Mouse (Mus musculus): ENCODE measurements around the gene Arid3b.
A peak's percentile ranks its signal among the peaks of the same experiment; 100 is the strongest.
"Not testable (repeated sequence)": the region's sequence is repeated elsewhere in the genome, so short reads cannot be mapped to it uniquely, and the experiment has no call there.

Gene Arid3b

GRCm38 (mm10) chr9:57836581-57837170 lies at the start of gene Arid3b:
Gene Arid3b (minus strand): TSS chr9:57836793.
- peak; percentile 97 for DNase-seq (ENCODE audit: low read depth, low spot score)
- H3K27me3 ChIP-seq (ENCODE audit: control insufficient read depth, insufficient read depth, low read length, poor library complexity, severe bottlenecking) = no peaks in the 10 kb centered on the region; the same call in 1 of the 2 replicates
- H3K36me3 ChIP-seq (ENCODE audit: control insufficient read depth, insufficient read depth, low read length, poor library complexity, severe bottlenecking) = 0 out of 2 replicates have a peak, but pooled peaks cover 2% of the 10 kb centered on the region

GRCm38 (mm10) chr9:57883413-57883812 lies 46.8 kb upstream of the Arid3b start:
- Histone ChIP-seq H3K36me3 (ENCODE audit: control insufficient read depth, insufficient read depth, low read length, poor library complexity, severe bottlenecking) (no peaks in the 10 kb centered on the region), H3K27me3 (ENCODE audit: control insufficient read depth, insufficient read depth, low read length, poor library complexity, severe bottlenecking) (no peaks in the 10 kb centered on the region)
- DNase-seq (ENCODE audit: low read depth, low spot score) = no peak

GRCm38 (mm10) chr9:57881781-57882180 lies 45.2 kb upstream of the Arid3b start:
- DNase-seq (ENCODE audit: low read depth, low spot score); H3K36me3 ChIP-seq (ENCODE audit: control insufficient read depth, insufficient read depth, low read length, poor library complexity, severe bottlenecking); H3K27me3 ChIP-seq (ENCODE audit: control insufficient read depth, insufficient read depth, low read length, poor library complexity, severe bottlenecking): not testable (repeated sequence)

GRCm38 (mm10) chr9:57880278-57880677 lies 43.7 kb upstream of the Arid3b start:
- peak; percentile 15 for DNase-seq (ENCODE audit: low read depth, low spot score)
- Histone ChIP-seq H3K36me3 (ENCODE audit: control insufficient read depth, insufficient read depth, low read length, poor library complexity, severe bottlenecking) (no peaks in the 10 kb centered on the region), H3K27me3 (ENCODE audit: control insufficient read depth, insufficient read depth, low read length, poor library complexity, severe bottlenecking) (no peaks in the 10 kb centered on the region)

GRCm38 (mm10) chr9:57879213-57879612 lies 42.6 kb upstream of the Arid3b start:
- DNase-seq (ENCODE audit: low read depth, low spot score) = no peak
- Histone ChIP-seq H3K36me3 (ENCODE audit: control insufficient read depth, insufficient read depth, low read length, poor library complexity, severe bottlenecking) (no peaks in the 10 kb centered on the region), H3K27me3 (ENCODE audit: control insufficient read depth, insufficient read depth, low read length, poor library complexity, severe bottlenecking) (no peaks in the 10 kb centered on the region)

GRCm38 (mm10) chr9:57874994-57875393 lies 38.4 kb upstream of the Arid3b start:
- DNase-seq (ENCODE audit: low read depth, low spot score) = no peak
- Histone ChIP-seq H3K27me3 (ENCODE audit: control insufficient read depth, insufficient read depth, low read length, poor library complexity, severe bottlenecking) (no peaks in the 10 kb centered on the region), H3K36me3 (ENCODE audit: control insufficient read depth, insufficient read depth, low read length, poor library complexity, severe bottlenecking) (no peaks in the 10 kb centered on the region)

GRCm38 (mm10) chr9:57874134-57874533 lies 37.5 kb upstream of the Arid3b start:
- Histone ChIP-seq H3K27me3 (ENCODE audit: control insufficient read depth, insufficient read depth, low read length, poor library complexity, severe bottlenecking) (no peaks in the 10 kb centered on the region), H3K36me3 (ENCODE audit: control insufficient read depth, insufficient read depth, low read length, poor library complexity, severe bottlenecking) (no peaks in the 10 kb centered on the region)
- no peak for DNase-seq (ENCODE audit: low read depth, low spot score)

- no peaks in the 10 kb centered on the region for H3K27me3 ChIP-seq (ENCODE audit: control insufficient read depth, insufficient read depth, low read length, poor library complexity, severe bottlenecking)
- no peak for DNase-seq (ENCODE audit: low read depth, low spot score)
- no peaks in the 10 kb centered on the region for H3K36me3 ChIP-seq (ENCODE audit: control insufficient read depth, insufficient read depth, low read length, poor library complexity, severe bottlenecking)
Measured at GRCm38 (mm10) chr9:57870273-57870816, 33.8 kb upstream of the Arid3b start.

GRCm38 (mm10) chr9:57868767-57869166 lies 32.2 kb upstream of the Arid3b start:
- DNase-seq (ENCODE audit: low read depth, low spot score) = no peak
- no peaks in the 10 kb centered on the region for H3K27me3 ChIP-seq (ENCODE audit: control insufficient read depth, insufficient read depth, low read length, poor library complexity, severe bottlenecking)
- H3K36me3 ChIP-seq (ENCODE audit: control insufficient read depth, insufficient read depth, low read length, poor library complexity, severe bottlenecking) = no peaks in the 10 kb centered on the region

- Histone ChIP-seq H3K36me3 (ENCODE audit: control insufficient read depth, insufficient read depth, low read length, poor library complexity, severe bottlenecking) (no peaks in the 10 kb centered on the region), H3K27me3 (ENCODE audit: control insufficient read depth, insufficient read depth, low read length, poor library complexity, severe bottlenecking) (no peaks in the 10 kb centered on the region)
- no peak for DNase-seq (ENCODE audit: low read depth, low spot score)
Measured at GRCm38 (mm10) chr9:57867880-57868279, 31.3 kb upstream of the Arid3b start.

GRCm38 (mm10) chr9:57867236-57867635 lies 30.6 kb upstream of the Arid3b start:
- Histone ChIP-seq H3K36me3 (ENCODE audit: control insufficient read depth, insufficient read depth, low read length, poor library complexity, severe bottlenecking) (no peaks in the 10 kb centered on the region), H3K27me3 (ENCODE audit: control insufficient read depth, insufficient read depth, low read length, poor library complexity, severe bottlenecking) (no peaks in the 10 kb centered on the region)
- DNase-seq (ENCODE audit: low read depth, low spot score) = no peak

- Histone ChIP-seq H3K36me3 (ENCODE audit: control insufficient read depth, insufficient read depth, low read length, poor library complexity, severe bottlenecking) (no peaks in the 10 kb centered on the region), H3K27me3 (ENCODE audit: control insufficient read depth, insufficient read depth, low read length, poor library complexity, severe bottlenecking) (no peaks in the 10 kb centered on the region)
- DNase-seq (ENCODE audit: low read depth, low spot score) = peak; percentile 22
Measured at GRCm38 (mm10) chr9:57866530-57866929, 29.9 kb upstream of the Arid3b start.

GRCm38 (mm10) chr9:57864336-57864735 lies 27.7 kb upstream of the Arid3b start:
- Histone ChIP-seq H3K27me3 (ENCODE audit: control insufficient read depth, insufficient read depth, low read length, poor library complexity, severe bottlenecking) (no peaks in the 10 kb centered on the region), H3K36me3 (ENCODE audit: control insufficient read depth, insufficient read depth, low read length, poor library complexity, severe bottlenecking) (no peaks in the 10 kb centered on the region)
- no peak for DNase-seq (ENCODE audit: low read depth, low spot score)

- no peaks in the 10 kb centered on the region for H3K36me3 ChIP-seq (ENCODE audit: control insufficient read depth, insufficient read depth, low read length, poor library complexity, severe bottlenecking)
- H3K27me3 ChIP-seq (ENCODE audit: control insufficient read depth, insufficient read depth, low read length, poor library complexity, severe bottlenecking) = no peaks in the 10 kb centered on the region
- peak; percentile 88 for DNase-seq (ENCODE audit: low read depth, low spot score)
Measured at GRCm38 (mm10) chr9:57861951-57862471, 25.4 kb upstream of the Arid3b start.

GRCm38 (mm10) chr9:57856456-57856855 lies 19.9 kb upstream of the Arid3b start:
- Histone ChIP-seq H3K27me3 (ENCODE audit: control insufficient read depth, insufficient read depth, low read length, poor library complexity, severe bottlenecking) (no peaks in the 10 kb centered on the region), H3K36me3 (ENCODE audit: control insufficient read depth, insufficient read depth, low read length, poor library complexity, severe bottlenecking) (no peaks in the 10 kb centered on the region)
- no peak for DNase-seq (ENCODE audit: low read depth, low spot score)

GRCm38 (mm10) chr9:57854280-57854679 lies 17.7 kb upstream of the Arid3b start:
- no peaks in the 10 kb centered on the region for H3K27me3 ChIP-seq (ENCODE audit: control insufficient read depth, insufficient read depth, low read length, poor library complexity, severe bottlenecking)
- DNase-seq (ENCODE audit: low read depth, low spot score) = peak; percentile 83
- no peaks in the 10 kb centered on the region for H3K36me3 ChIP-seq (ENCODE audit: control insufficient read depth, insufficient read depth, low read length, poor library complexity, severe bottlenecking)

All from splenic B cell, adult 2 months (primary cell).